Mouse (Mus musculus) MEL-GATA-1-ER (cell line): ENCODE measurements around the gene Gm3139.
"Not testable (repeated sequence)": the region's sequence is repeated elsewhere in the genome, so short reads cannot be mapped to it uniquely, and the experiment has no call there.

Source experiments
- DNase-seq: peaks from one replicate; pipeline ENCODE4 v3.0.0-alpha.2; 2012; ENCODE audit warnings: low read depth; ENCODE audit errors: extremely low read depth

The Gm3139 gene

DNA sequence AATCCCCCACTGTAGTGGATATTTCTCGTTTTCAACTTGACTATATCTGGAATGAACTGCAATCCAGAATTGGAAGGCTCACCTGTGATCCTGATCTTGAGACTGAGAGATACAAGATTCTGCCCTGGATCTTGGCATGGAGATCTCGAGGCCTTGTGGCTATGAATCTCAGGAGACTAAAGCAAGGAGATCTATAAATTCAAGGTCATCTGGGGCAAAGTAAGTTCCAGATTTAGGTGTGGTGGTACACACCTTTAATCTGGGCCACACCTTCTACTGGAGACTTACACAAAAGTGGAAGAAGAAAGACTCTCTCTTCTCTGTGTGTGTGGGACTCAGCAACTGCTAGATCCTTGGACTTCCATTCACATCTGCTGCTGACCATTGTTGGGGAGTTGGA is at the start of gene Gm3139:
Gene Gm3139, plus strand, starts transcription at position 301 of the 400 bp plus-strand sequence.
- not testable (repeated sequence) for DNase-seq
